ENCODE assay signal across 8 mouse cellular contexts in genomic region chr8:104570436-104571343, GRCm38 (mm10). TPM values are rescaled to one million over a fixed set of nuclear protein-coding genes. Genes with fewer than 3 reads are reported as not detected.
A peak's percentile ranks its signal among the peaks of the same experiment; 100 is the strongest.
DNase-seq lines count a peak whose midpoint lies in the region; ATAC-seq and TF ChIP-seq lines count a peak whose summit lies in the region.

No protein-coding gene starts in this region.

- no peaks in the 10 kb centered on the region for H3K9me3 ChIP-seq in intestine, postnatal 0 days (ENCODE audit: control insufficient read depth)
- H3K9me3 ChIP-seq in limb, embryonic 10.5 days (replicated peaks) = no peaks in the 10 kb centered on the region
- no peaks in the 10 kb centered on the region for H3K9me3 ChIP-seq in midbrain, embryonic 12.5 days

- DNase-seq in urinary bladder, adult 18-20 months (ENCODE audit: low spot score in 2 of 2) = peak; percentile 68 to 72
- DNase-seq in urinary bladder, postnatal 10 days (ENCODE audit: low spot score) = no peak
- peak; percentile 85 for DNase-seq in embryo, embryonic 9.5 days (ENCODE audit: extremely low spot score)
- DNase-seq in limb, embryonic 10.5 days (ENCODE audit: low spot score) = peak; percentile 88
- DNase-seq in skeletal muscle tissue, adult 2 months (ENCODE audit: low read depth, low spot score) = peak; percentile 69

- peak overlapping the region; percentile 90 for H3K4me2 ChIP-seq in intestine, postnatal 0 days (replicated peaks; ENCODE audit: low read depth)
- peak overlapping the region; percentile 61 for H3K4me2 ChIP-seq in midbrain, embryonic 12.5 days (replicated peaks)

- 8% methylated on average over 26 of the region's 26 CpGs for WGBS in intestine, postnatal 0 days
- WGBS in limb, embryonic 10.5 days = 11% methylated on average over 26 of the region's 26 CpGs
- whole genome bisulfite sequencing in midbrain, embryonic 12.5 days = 9% methylated on average over 26 of the region's 26 CpGs

- no peak overlapping the region for H3K27ac ChIP-seq in intestine, postnatal 0 days (ENCODE audit: low read depth, low read length)
- peak overlapping the region; percentile 64 for H3K27ac ChIP-seq in limb, embryonic 10.5 days
- no peak overlapping the region for H3K27ac ChIP-seq in midbrain, embryonic 12.5 days (replicated peaks)

- no peak overlapping the region for H3K9ac ChIP-seq in intestine, postnatal 0 days (ENCODE audit: low read depth, low read length)
- H3K9ac ChIP-seq in midbrain, embryonic 12.5 days (replicated peaks) = peak overlapping the region; percentile 41; the same call in 1 of the 2 replicates

- TF ChIP-seq CTCF in intestine, postnatal 0 days (IDR thresholded peaks at IDR 0.05; ENCODE audit: low read depth) = peak; percentile 82

- H3K4me3 ChIP-seq in intestine, postnatal 0 days (ENCODE audit: low read depth, low read length) = peak overlapping the region; percentile 42
- peak overlapping the region; percentile 47 for H3K4me3 ChIP-seq in limb, embryonic 10.5 days
- H3K4me3 ChIP-seq in midbrain, embryonic 12.5 days = peak overlapping the region; percentile 35

- H3K27me3 ChIP-seq in intestine, postnatal 0 days (replicated peaks; ENCODE audit: control insufficient read depth, insufficient read depth, low read length) = no peaks in the 10 kb centered on the region
- H3K27me3 ChIP-seq in limb, embryonic 10.5 days (ENCODE audit: low read depth, poor library complexity, severe bottlenecking) = no peaks in the 10 kb centered on the region
- peaks cover 6% of the 10 kb centered on the region for H3K27me3 ChIP-seq in midbrain, embryonic 12.5 days

- no peaks in the 10 kb centered on the region for H3K36me3 ChIP-seq in intestine, postnatal 0 days (ENCODE audit: control insufficient read depth, insufficient read depth)
- H3K36me3 ChIP-seq in limb, embryonic 10.5 days = no peaks in the 10 kb centered on the region
- no peaks in the 10 kb centered on the region for H3K36me3 ChIP-seq in midbrain, embryonic 12.5 days

- ATAC-seq in granulocyte monocyte progenitor cell, adult 5-6 weeks (replicated peaks; ENCODE audit: poor library complexity, severe bottlenecking) = peak; percentile 92
- peak; percentile 41; the same call in 1 of the 2 replicates for ATAC-seq in intestine, postnatal 0 days
- peak; percentile 75 for ATAC-seq in midbrain, embryonic 12.5 days (ENCODE audit: low FRiP score, low read depth)

- no peaks in the 10 kb centered on the region for H3K4me1 ChIP-seq in intestine, postnatal 0 days (replicated peaks; ENCODE audit: control insufficient read depth, insufficient read depth, low read length)
- peaks cover 9% of the 10 kb centered on the region for H3K4me1 ChIP-seq in limb, embryonic 10.5 days
- H3K4me1 ChIP-seq in midbrain, embryonic 12.5 days = no peaks in the 10 kb centered on the region

RNA-seq across cellular contexts. Expression of gene Pdp2, which starts 20.6 kb away (rescaled TPM):
- total RNA-seq in granulocyte monocyte progenitor cell, adult 5-6 weeks (2014; fragmentation: Nextera tagmentation) = 9.6 and 13.1 TPM in 2 replicates
- 10.3 and 11.4 TPM in 2 replicates for total RNA-seq in granulocyte monocyte progenitor cell, adult 5-6 weeks (2017)
- polyA plus RNA-seq in intestine, postnatal 0 days (2015; fragmentation: Nextera tagmentation; extraction: Ambion mirVana) = 12.2 and 15.2 TPM in 2 replicates
- 14.5 and 14.8 TPM in 2 replicates for polyA plus RNA-seq in limb, embryonic 10.5 days (2016; fragmentation: Nextera tagmentation; extraction: Ambion mirVana)
- 14.7 and 15.8 TPM in 2 replicates for polyA plus RNA-seq in midbrain, embryonic 12.5 days (2016; fragmentation: Nextera tagmentation; extraction: Ambion mirVana)

RNA-seq across cellular contexts. Expression of gene Car7, which starts 36.2 kb away (rescaled TPM):
- not detected in 2 replicates for total RNA-seq in granulocyte monocyte progenitor cell, adult 5-6 weeks (2014; fragmentation: Nextera tagmentation)
- 0.52 TPM in 1 of 2 replicates, not detected in the other for total RNA-seq in granulocyte monocyte progenitor cell, adult 5-6 weeks (2017)
- 0.82 and 1.1 TPM in 2 replicates for polyA plus RNA-seq in intestine, postnatal 0 days (2015; fragmentation: Nextera tagmentation; extraction: Ambion mirVana)
- 0.85 and 1.1 TPM in 2 replicates for polyA plus RNA-seq in limb, embryonic 10.5 days (2016; fragmentation: Nextera tagmentation; extraction: Ambion mirVana)
- 1.5 and 1.6 TPM in 2 replicates for polyA plus RNA-seq in midbrain, embryonic 12.5 days (2016; fragmentation: Nextera tagmentation; extraction: Ambion mirVana)

RNA-seq across cellular contexts. Expression of gene Nae1, which starts 36.3 kb away (rescaled TPM):
- 38.8 and 62.4 TPM in 2 replicates for total RNA-seq in granulocyte monocyte progenitor cell, adult 5-6 weeks (2014; fragmentation: Nextera tagmentation)
- 64.6 and 109 TPM in 2 replicates for total RNA-seq in granulocyte monocyte progenitor cell, adult 5-6 weeks (2017)
- polyA plus RNA-seq in intestine, postnatal 0 days (2015; fragmentation: Nextera tagmentation; extraction: Ambion mirVana) = 43.8 and 48.6 TPM in 2 replicates
- 121 and 131 TPM in 2 replicates for polyA plus RNA-seq in limb, embryonic 10.5 days (2016; fragmentation: Nextera tagmentation; extraction: Ambion mirVana)
- polyA plus RNA-seq in midbrain, embryonic 12.5 days (2016; fragmentation: Nextera tagmentation; extraction: Ambion mirVana) = 118 and 130 TPM in 2 replicates

RNA-seq across cellular contexts. Expression of gene Cdh16, which starts 53.5 kb away (rescaled TPM):
- total RNA-seq in granulocyte monocyte progenitor cell, adult 5-6 weeks (2014; fragmentation: Nextera tagmentation) = not detected in 2 replicates
- total RNA-seq in granulocyte monocyte progenitor cell, adult 5-6 weeks (2017) = not detected in 2 replicates
- not detected in 2 replicates for polyA plus RNA-seq in intestine, postnatal 0 days (2015; fragmentation: Nextera tagmentation; extraction: Ambion mirVana)
- polyA plus RNA-seq in limb, embryonic 10.5 days (2016; fragmentation: Nextera tagmentation; extraction: Ambion mirVana) = 0.13 TPM in 1 of 2 replicates, not detected in the other
- polyA plus RNA-seq in midbrain, embryonic 12.5 days (2016; fragmentation: Nextera tagmentation; extraction: Ambion mirVana) = not detected in 2 replicates

Comparison
In these comparisons a context has a peak if more than half of its experiments do, and no peak if none do; other contexts are left out.
1. ATAC-seq: peak in every context shown above with its lines; median percentile 92 in granulocyte monocyte progenitor cell, adult 5-6 weeks; 75 in midbrain, embryonic 12.5 days; 41 in intestine, postnatal 0 days.